Mouse (Mus musculus): ENCODE results near the gene Mgat3. TPM values are rescaled to one million over a fixed set of nuclear protein-coding genes. Genes with fewer than 3 reads are reported as not detected.
A peak's percentile ranks its signal among the peaks of the same experiment; 100 is the strongest.

Mgat3 gene
- polyA plus RNA-seq, 1 experiment from 2014 or later, result 10.5 TPM

GRCm38 (mm10) chr15:80162401-80162964 lies 11.0 kb upstream of the Mgat3 start:
- Histone ChIP-seq H3K36me3 (ENCODE audit: control insufficient read depth, insufficient read depth, low read length) (peaks cover 54% of the 10 kb centered on the region), H3K27ac (ENCODE audit: low read depth) (no peak overlapping the region), H3K4me3 (ENCODE audit: low read depth, low read length) (no peak overlapping the region), H3K27me3 (replicated peaks; ENCODE audit: control insufficient read depth, insufficient read depth, low read length) (no peaks in the 10 kb centered on the region), H3K4me1 (replicated peaks; ENCODE audit: control insufficient read depth, insufficient read depth, low read length) (peaks cover 19% of the 10 kb centered on the region; the same call in 1 of the 2 replicates), H3K4me2 (ENCODE audit: low read length) (no peak overlapping the region), H3K9me3 (ENCODE audit: control insufficient read depth, low read length) (no peaks in the 10 kb centered on the region), H3K9ac (ENCODE audit: low read length) (no peak overlapping the region)
- no peak for ATAC-seq (replicated peaks; ENCODE audit: low FRiP score, low TSS enrichment, low read depth)
- DNase-seq (ENCODE audit: low spot score), result no peak
- 81% methylated on average over 4 of the region's 4 CpGs for WGBS

- Histone ChIP-seq H3K4me2 (ENCODE audit: low read length) (no peak overlapping the region), H3K4me3 (ENCODE audit: low read depth, low read length) (no peak overlapping the region), H3K27me3 (replicated peaks; ENCODE audit: control insufficient read depth, insufficient read depth, low read length) (no peaks in the 10 kb centered on the region), H3K9me3 (ENCODE audit: control insufficient read depth, low read length) (no peaks in the 10 kb centered on the region), H3K9ac (ENCODE audit: low read length) (no peak overlapping the region), H3K27ac (ENCODE audit: low read depth) (no peak overlapping the region), H3K4me1 (replicated peaks; ENCODE audit: control insufficient read depth, insufficient read depth, low read length) (peaks cover 18% of the 10 kb centered on the region; the same call in 1 of the 2 replicates), H3K36me3 (ENCODE audit: control insufficient read depth, insufficient read depth, low read length) (peaks cover 46% of the 10 kb centered on the region)
- no peak for ATAC-seq (replicated peaks; ENCODE audit: low FRiP score, low TSS enrichment, low read depth)
- WGBS, result 86% methylated on average over 11 of the region's 11 CpGs
- DNase-seq (ENCODE audit: low spot score), result no peak
These were observed 10.2 kb upstream of the Mgat3 start for GRCm38 (mm10) chr15:80163274-80163673.

- Histone ChIP-seq H3K9me3 (ENCODE audit: control insufficient read depth, low read length) (no peaks in the 10 kb centered on the region), H3K4me2 (ENCODE audit: low read length) (no peak overlapping the region), H3K9ac (ENCODE audit: low read length) (no peak overlapping the region), H3K4me1 (replicated peaks; ENCODE audit: control insufficient read depth, insufficient read depth, low read length) (peaks cover 14% of the 10 kb centered on the region; the same call in 1 of the 2 replicates), H3K36me3 (ENCODE audit: control insufficient read depth, insufficient read depth, low read length) (peaks cover 41% of the 10 kb centered on the region), H3K27me3 (replicated peaks; ENCODE audit: control insufficient read depth, insufficient read depth, low read length) (no peaks in the 10 kb centered on the region), H3K27ac (ENCODE audit: low read depth) (no peak overlapping the region), H3K4me3 (ENCODE audit: low read depth, low read length) (no peak overlapping the region)
- WGBS, result 93% methylated on average over 4 of the region's 4 CpGs
- ATAC-seq (replicated peaks; ENCODE audit: low FRiP score, low TSS enrichment, low read depth), result no peak
- no peak for DNase-seq (ENCODE audit: low spot score)
These were observed 9.8 kb upstream of the Mgat3 start for GRCm38 (mm10) chr15:80163716-80164115.

GRCm38 (mm10) chr15:80165396-80165795 lies 8.1 kb upstream of the Mgat3 start:
- DNase-seq (ENCODE audit: low spot score) (no peak), ATAC-seq (replicated peaks; ENCODE audit: low FRiP score, low TSS enrichment, low read depth) (no peak)
- Histone ChIP-seq H3K4me1 (replicated peaks; ENCODE audit: control insufficient read depth, insufficient read depth, low read length) (no peaks in the 10 kb centered on the region), H3K9me3 (ENCODE audit: control insufficient read depth, low read length) (no peaks in the 10 kb centered on the region), H3K27me3 (replicated peaks; ENCODE audit: control insufficient read depth, insufficient read depth, low read length) (no peaks in the 10 kb centered on the region), H3K4me3 (ENCODE audit: low read depth, low read length) (no peak overlapping the region), H3K27ac (ENCODE audit: low read depth) (no peak overlapping the region), H3K4me2 (ENCODE audit: low read length) (no peak overlapping the region), H3K9ac (ENCODE audit: low read length) (no peak overlapping the region), H3K36me3 (ENCODE audit: control insufficient read depth, insufficient read depth, low read length) (peaks cover 24% of the 10 kb centered on the region)
- 50% methylated on average over 5 of the region's 5 CpGs for WGBS

- DNase-seq (ENCODE audit: low spot score), result no peak
- Histone ChIP-seq H3K4me2 (ENCODE audit: low read length) (no peak overlapping the region), H3K4me3 (ENCODE audit: low read depth, low read length) (no peak overlapping the region), H3K9me3 (ENCODE audit: control insufficient read depth, low read length) (no peaks in the 10 kb centered on the region), H3K36me3 (ENCODE audit: control insufficient read depth, insufficient read depth, low read length) (no peaks in the 10 kb centered on the region), H3K27me3 (replicated peaks; ENCODE audit: control insufficient read depth, insufficient read depth, low read length) (no peaks in the 10 kb centered on the region), H3K4me1 (replicated peaks; ENCODE audit: control insufficient read depth, insufficient read depth, low read length) (peaks cover 17% of the 10 kb centered on the region), H3K9ac (ENCODE audit: low read length) (no peak overlapping the region), H3K27ac (ENCODE audit: low read depth) (0 out of 2 replicates have a peak overlapping the region, but pooled peaks have one; percentile 14)
- whole genome bisulfite sequencing, result 92% methylated on average over 1 of the region's 1 CpGs
- no peak for ATAC-seq (replicated peaks; ENCODE audit: low FRiP score, low TSS enrichment, low read depth)
These were observed 4.0 kb upstream of the Mgat3 start for GRCm38 (mm10) chr15:80169484-80169883.

GRCm38 (mm10) chr15:80170357-80170756 lies 3.2 kb upstream of the Mgat3 start:
- Histone ChIP-seq H3K4me2 (ENCODE audit: low read length) (no peak overlapping the region), H3K4me1 (replicated peaks; ENCODE audit: control insufficient read depth, insufficient read depth, low read length) (peaks cover 25% of the 10 kb centered on the region), H3K27me3 (replicated peaks; ENCODE audit: control insufficient read depth, insufficient read depth, low read length) (no peaks in the 10 kb centered on the region), H3K4me3 (ENCODE audit: low read depth, low read length) (no peak overlapping the region), H3K9me3 (ENCODE audit: control insufficient read depth, low read length) (no peaks in the 10 kb centered on the region), H3K27ac (ENCODE audit: low read depth) (peak overlapping the region; percentile 14; the same call in 1 of the 2 replicates), H3K9ac (ENCODE audit: low read length) (no peak overlapping the region), H3K36me3 (ENCODE audit: control insufficient read depth, insufficient read depth, low read length) (no peaks in the 10 kb centered on the region)
- no peak for DNase-seq (ENCODE audit: low spot score)
- WGBS, result 47% methylated on average over 4 of the region's 4 CpGs
- no peak for ATAC-seq (replicated peaks; ENCODE audit: low FRiP score, low TSS enrichment, low read depth)

- Histone ChIP-seq H3K36me3 (ENCODE audit: control insufficient read depth, insufficient read depth, low read length) (no peaks in the 10 kb centered on the region), H3K27me3 (replicated peaks; ENCODE audit: control insufficient read depth, insufficient read depth, low read length) (no peaks in the 10 kb centered on the region), H3K4me3 (ENCODE audit: low read depth, low read length) (0 out of 2 replicates have a peak overlapping the region, but pooled peaks have one; percentile 0), H3K4me2 (ENCODE audit: low read length) (peak overlapping the region; percentile 24), H3K9ac (ENCODE audit: low read length) (no peak overlapping the region), H3K4me1 (replicated peaks; ENCODE audit: control insufficient read depth, insufficient read depth, low read length) (peaks cover 29% of the 10 kb centered on the region), H3K27ac (ENCODE audit: low read depth) (0 out of 2 replicates have a peak overlapping the region, but pooled peaks have one; percentile 3), H3K9me3 (ENCODE audit: control insufficient read depth, low read length) (no peaks in the 10 kb centered on the region)
- DNase-seq (ENCODE audit: low spot score), result no peak
- 12% methylated on average over 8 of the region's 8 CpGs for WGBS
- no peak for ATAC-seq (replicated peaks; ENCODE audit: low FRiP score, low TSS enrichment, low read depth)
These were observed 2.2 kb upstream of the Mgat3 start for GRCm38 (mm10) chr15:80171286-80171685.

- Histone ChIP-seq H3K27me3 (replicated peaks; ENCODE audit: control insufficient read depth, insufficient read depth, low read length) (no peaks in the 10 kb centered on the region), H3K4me3 (ENCODE audit: low read depth, low read length) (0 out of 2 replicates have a peak overlapping the region, but pooled peaks have one; percentile 0), H3K27ac (ENCODE audit: low read depth) (0 out of 2 replicates have a peak overlapping the region, but pooled peaks have one; percentile 3), H3K4me1 (replicated peaks; ENCODE audit: control insufficient read depth, insufficient read depth, low read length) (peaks cover 29% of the 10 kb centered on the region), H3K9ac (ENCODE audit: low read length) (no peak overlapping the region), H3K4me2 (ENCODE audit: low read length) (peak overlapping the region; percentile 24; the same call in 1 of the 2 replicates), H3K9me3 (ENCODE audit: control insufficient read depth, low read length) (no peaks in the 10 kb centered on the region), H3K36me3 (ENCODE audit: control insufficient read depth, insufficient read depth, low read length) (no peaks in the 10 kb centered on the region)
- DNase-seq (ENCODE audit: low spot score) (no peak), ATAC-seq (replicated peaks; ENCODE audit: low FRiP score, low TSS enrichment, low read depth) (no peak)
- 16% methylated on average over 6 of the region's 6 CpGs for WGBS
These were observed 1.7 kb upstream of the Mgat3 start for GRCm38 (mm10) chr15:80171791-80172190.

Data from intestine, embryonic 14.5 days (tissue).